Comparison of ENCODE assay signal across 16 mouse cellular contexts in the genomic region with DNA sequence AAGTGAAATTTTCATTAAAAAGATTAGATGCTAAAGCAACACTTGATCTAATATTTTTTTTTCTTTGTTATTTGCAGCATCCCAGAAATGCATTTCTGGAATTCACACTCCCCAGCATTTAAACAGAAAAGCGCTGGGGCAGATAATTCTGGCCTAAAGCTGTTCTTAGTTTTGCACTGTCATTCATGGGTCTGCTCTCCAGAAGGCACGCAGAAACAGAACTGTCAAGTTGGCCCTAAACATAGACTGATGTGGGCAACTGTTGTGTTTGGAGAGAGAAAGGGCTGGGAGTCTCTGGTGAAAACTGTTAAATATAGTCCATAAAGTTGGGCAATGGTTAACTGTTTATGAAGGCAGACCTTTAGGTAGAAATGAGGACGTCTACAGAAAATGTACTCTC.
"Had no signal": no experiment of that assay in that cellular context is flagged by ENCODE, and none has a peak within 500 bp of the region (broad histone marks: within the 10 kb centered on the region; RNA-seq: fewer than 3 reads in every experiment).

No protein-coding gene starts in this region.

- H3K9ac ChIP-seq: liver, embryonic 15.5 days; lung, embryonic 14.5 days; neural tube, embryonic 15.5 days had no signal

- H3K4me2 ChIP-seq: liver, embryonic 11.5 days; liver, embryonic 15.5 days; lung, embryonic 14.5 days; neural tube, embryonic 15.5 days had no signal

- H3K9me3 ChIP-seq: limb, embryonic 10.5 days; liver, embryonic 15.5 days; midbrain, embryonic 10.5 days; neural tube, embryonic 15.5 days had no signal

- H3K27ac ChIP-seq: layer of hippocampus, adult 2 months; left cerebral cortex, adult 2 months; limb, embryonic 10.5 days; liver, embryonic 15.5 days; midbrain, embryonic 10.5 days; neural tube, embryonic 15.5 days had no signal

- H3K36me3 ChIP-seq: liver, embryonic 15.5 days; neural tube, embryonic 15.5 days had no signal

- DNase-seq: kidney, postnatal 10 days; kidney, postnatal 4 days; lung, embryonic 14.5 days; lung, postnatal 10 days; lung, postnatal 4 days; midbrain, embryonic 14.5 days; right cerebral cortex, postnatal 14 days; thymus, postnatal 4 days had no signal

- H3K4me3 ChIP-seq: layer of hippocampus, adult 2 months; left cerebral cortex, adult 2 months; limb, embryonic 10.5 days; liver, embryonic 15.5 days; midbrain, embryonic 10.5 days; myocyte; neural tube, embryonic 15.5 days had no signal

- H3K4me1 ChIP-seq: limb, embryonic 10.5 days; liver, embryonic 15.5 days; midbrain, embryonic 10.5 days had no signal

- H3K27me3 ChIP-seq: liver, embryonic 15.5 days; neural tube, embryonic 15.5 days had no signal
